Mouse (Mus musculus) lung, postnatal 0 days (tissue): ENCODE results near the gene Ndel1. TPM values are rescaled to one million over a fixed set of nuclear protein-coding genes. Genes with fewer than 3 reads are reported as not detected.
A peak's percentile ranks its signal among the peaks of the same experiment; 100 is the strongest.

Source experiments
- ATAC-seq: fragments of 200-750 bp; cut with Nextera tagmentation; 2 replicates; pipeline ENCODE4 v1.8.0; 2017; ENCODE audit warnings: moderate library complexity
- DNase-seq: peaks from one replicate; pipeline ENCODE4 v3.0.0-alpha.2; 2016; ENCODE audit warnings: low spot score
- H3K27ac ChIP-seq: fragments of 300-500 bp; sonication (generic); 2 replicates; pipeline ENCODE4 v1.5.1; 2014; ENCODE audit warnings: antibody characterized with exemption, mild to moderate bottlenecking, low read length, mixed read lengths
- H3K27me3 ChIP-seq: fragments of 300-500 bp; sonication (generic); replicated peaks from 2 replicates; pipeline ENCODE4 v1.6.1; 2014; ENCODE audit warnings: low read length, mixed read lengths; ENCODE audit not compliant: insufficient read depth
- H3K36me3 ChIP-seq: fragments of 300-500 bp; sonication (generic); 2 replicates; pipeline ENCODE4 v1.6.1; 2014; ENCODE audit warnings: low read length, mixed read lengths; ENCODE audit not compliant: insufficient read depth
- H3K4me1 ChIP-seq: fragments of 300-500 bp; sonication (generic); 2 replicates; pipeline ENCODE4 v1.6.1; 2014; ENCODE audit warnings: antibody characterized with exemption, low read depth, low read length, mixed read lengths; ENCODE audit not compliant: insufficient read depth
- H3K4me2 ChIP-seq: fragments of 300-500 bp; sonication (generic); replicated peaks from 2 replicates; pipeline ENCODE4 v1.6.1; 2014; ENCODE audit warnings: low read depth, mild to moderate bottlenecking, low read length, moderate library complexity, mixed read lengths
- H3K4me3 ChIP-seq: fragments of 300-500 bp; sonication (generic); 2 replicates; pipeline ENCODE4 v1.5.1; 2014; ENCODE audit warnings: low read depth, low read length
- H3K9ac ChIP-seq: fragments of 300-500 bp; sonication (generic); replicated peaks from 2 replicates; pipeline ENCODE4 v1.6.1; 2014; ENCODE audit warnings: low read depth, mild to moderate bottlenecking
- H3K9me3 ChIP-seq: fragments of 300-500 bp; sonication (generic); 2 replicates; pipeline ENCODE4 v1.6.1; 2016; ENCODE audit warnings: low read length, mixed read lengths
- CTCF ChIP-seq: IDR thresholded peaks from 2 replicates; pipeline ENCODE4 v1.5.1; 2016; ENCODE audit warnings: antibody characterized with exemption, mild to moderate bottlenecking
- EP300 ChIP-seq: IDR thresholded peaks from 2 replicates; pipeline ENCODE4 v1.6.1; 2016; ENCODE audit warnings: antibody characterized with exemption, mild to moderate bottlenecking, control low read depth
- WGBS: fragments of 180-500 bp; shearing (Covaris S2); extraction: QIAGEN DNeasy Blood & Tissue Kit; methylation state at CpG from one replicate; pipeline ENCODE4 v1.1.7; 2014; 5-methylcytosine and 5-hydroxymethylcytosine counted together
- polyA plus RNA-seq: library from polyadenylated mRNA; unstranded; fragments of >200 nt; fragmentation: Nextera tagmentation; extraction: Ambion mirVana; gene quantifications from 2 replicates; pipeline ENCODE4 v1.2.1, GENCODE M21; 2015

The Ndel1 gene
- polyA plus RNA-seq = 79.1 and 85.4 TPM in 2 replicates

DNA sequence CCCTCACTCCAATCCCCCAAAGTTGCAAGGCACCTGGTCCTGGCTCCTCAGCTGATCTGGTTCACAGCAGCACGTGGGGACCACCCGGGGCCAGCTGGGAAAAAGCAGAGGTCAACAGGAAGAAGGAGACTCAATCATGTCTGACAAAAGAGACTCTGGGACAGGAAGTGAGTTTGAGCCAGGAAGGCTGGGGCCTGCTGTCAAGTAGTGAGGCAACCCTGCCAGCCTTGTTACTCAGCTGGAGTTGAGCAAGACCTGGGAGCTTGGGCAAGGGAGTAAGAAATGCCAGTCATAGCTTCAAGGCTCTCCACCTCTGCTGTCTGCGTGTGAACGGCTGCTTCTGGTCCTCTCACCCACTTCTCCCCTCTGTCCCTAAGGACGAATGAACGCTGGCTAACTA is at the start of gene Ndel1:
TSS of gene Ndel1 (minus strand) at position 111 of the 400 bp plus-strand sequence.
- Histone ChIP-seq H3K27me3 (no peaks in the 10 kb centered on the region), H3K4me1 (peaks cover 9% of the 10 kb centered on the region; the same call in 1 of the 2 replicates), H3K27ac (peak within 1 kb of the TSS; percentile 89), H3K9ac (no peak within 1 kb of the TSS), H3K36me3 (no peaks in the 10 kb centered on the region), H3K4me2 (0 out of 2 replicates have a peak within 1 kb of the TSS, but pooled peaks have one; percentile 5), H3K9me3 (no peaks in the 10 kb centered on the region), H3K4me3 (no peak within 1 kb of the TSS)
- TF ChIP-seq CTCF = no peak
- TF ChIP-seq EP300 = peak; percentile 96
- ATAC-seq (peak; percentile 95), DNase-seq (peak; percentile 96)
- 10% methylated on average over 6 of the region's 6 CpGs for WGBS

DNA sequence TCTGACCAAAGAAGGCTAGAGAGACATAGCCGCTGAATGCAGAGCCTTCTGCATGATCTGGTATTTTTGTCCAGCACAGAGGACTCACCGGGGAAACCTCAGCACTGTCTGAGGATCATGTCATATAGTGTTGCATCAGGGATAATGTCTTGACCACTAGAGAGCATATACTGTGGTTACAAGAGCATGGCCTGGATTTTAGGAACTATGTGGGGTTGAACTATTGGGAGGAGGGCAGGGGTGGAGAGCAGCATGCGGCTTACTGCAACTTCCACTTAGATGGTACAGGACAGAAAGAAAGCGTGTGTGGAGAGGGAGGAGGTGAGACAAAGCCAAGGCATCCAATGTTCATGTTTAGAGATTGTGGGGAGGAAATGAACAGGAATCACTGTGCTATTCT is 42.9 kb upstream of the Ndel1 start:
- no peak for ATAC-seq
- Histone ChIP-seq H3K9ac (no peak overlapping the region), H3K4me1 (no peaks in the 10 kb centered on the region), H3K27me3 (no peaks in the 10 kb centered on the region), H3K4me3 (no peak overlapping the region), H3K27ac (no peak overlapping the region), H3K36me3 (no peaks in the 10 kb centered on the region), H3K9me3 (no peaks in the 10 kb centered on the region), H3K4me2 (no peak overlapping the region)
- 88% methylated on average over 4 of the region's 4 CpGs for WGBS
- no peak for DNase-seq
- TF ChIP-seq CTCF = no peak
- no peak for TF ChIP-seq EP300

DNA sequence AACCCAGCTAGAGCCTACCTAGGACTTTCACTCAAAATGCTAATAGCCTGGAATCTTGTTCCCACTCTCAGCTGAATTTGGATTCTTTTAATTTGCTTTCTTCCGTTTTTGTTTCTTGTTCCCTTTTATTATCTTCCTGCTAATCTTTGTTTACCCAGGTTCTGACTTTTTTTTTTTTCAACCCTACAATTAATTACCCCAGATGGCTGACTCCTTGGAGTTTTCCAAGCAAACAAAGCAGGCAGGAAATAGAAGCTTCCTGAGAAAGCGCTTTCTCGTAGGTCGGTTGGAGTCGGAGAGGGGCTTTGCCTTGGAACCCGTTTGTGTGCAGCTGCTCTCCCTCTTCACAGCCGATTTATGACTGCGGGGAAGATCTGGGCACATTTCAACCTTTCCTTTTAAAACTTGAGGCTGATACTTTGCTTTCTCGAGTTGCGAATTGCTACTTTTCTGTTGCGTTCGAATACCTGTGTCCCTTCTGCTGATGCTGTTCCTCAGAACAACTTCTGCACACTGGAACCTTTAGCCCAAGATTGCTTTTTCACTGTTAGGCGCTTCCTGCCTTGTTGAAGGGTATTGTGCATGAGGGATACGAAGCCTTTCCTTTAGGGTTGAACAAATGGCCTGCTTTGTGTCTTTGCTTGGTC is 40.0 kb upstream of the Ndel1 start:
- Histone ChIP-seq H3K9me3 (no peaks in the 10 kb centered on the region), H3K9ac (no peak overlapping the region), H3K4me1 (no peaks in the 10 kb centered on the region), H3K4me3 (no peak overlapping the region), H3K27me3 (no peaks in the 10 kb centered on the region), H3K36me3 (no peaks in the 10 kb centered on the region), H3K27ac (peak overlapping the region; percentile 64), H3K4me2 (peak overlapping the region; percentile 28; the same call in 1 of the 2 replicates)
- DNase-seq (peak; percentile 50), ATAC-seq (peak; percentile 63)
- TF ChIP-seq EP300 (peak; percentile 59; the same call in 1 of the 2 replicates), CTCF (no peak)
- WGBS = 28% methylated on average over 14 of the region's 14 CpGs

DNA sequence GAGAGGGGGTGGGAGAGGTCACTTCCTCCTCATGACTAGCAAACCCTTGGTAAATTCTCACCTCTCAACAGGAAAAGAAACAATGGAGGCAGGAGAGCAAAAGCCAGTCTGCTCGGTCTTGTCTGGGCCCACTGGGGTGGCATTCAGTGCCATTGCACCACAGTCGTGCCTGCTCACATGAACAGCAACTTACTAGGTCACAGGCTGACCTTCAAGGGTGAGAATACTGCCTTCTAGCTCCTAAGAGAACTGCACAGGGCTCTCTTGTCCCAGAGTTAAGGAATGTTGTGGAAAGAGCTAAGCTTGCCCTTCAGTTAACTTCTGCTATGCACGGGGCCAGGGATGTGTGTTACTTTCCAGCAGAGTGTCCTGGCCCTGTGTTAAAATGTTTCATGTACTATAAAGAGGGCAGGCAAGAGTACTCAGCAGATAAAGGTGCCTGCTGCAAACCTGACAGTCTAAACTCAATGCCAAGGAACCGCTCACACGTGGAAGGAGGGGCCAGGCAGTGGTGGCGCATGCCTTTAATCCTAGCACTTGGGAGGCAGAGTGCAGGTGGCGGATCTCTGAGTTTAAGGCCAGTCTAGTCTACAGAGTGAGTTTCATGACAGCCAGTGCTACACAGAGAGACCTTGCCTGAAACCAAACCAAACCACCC is 37.3 kb upstream of the Ndel1 start:
- TF ChIP-seq CTCF (no peak), EP300 (no peak)
- no peak overlapping the region for H3K27ac ChIP-seq
- no peaks in the 10 kb centered on the region for H3K4me1 ChIP-seq
- 39% methylated on average over 7 of the region's 7 CpGs for WGBS
- no peaks in the 10 kb centered on the region for H3K27me3 ChIP-seq
- DNase-seq = no peak
- H3K36me3 ChIP-seq = peaks cover 1% of the 10 kb centered on the region; the same call in 1 of the 2 replicates
- no peaks in the 10 kb centered on the region for H3K9me3 ChIP-seq
- H3K9ac ChIP-seq = no peak overlapping the region
- no peak overlapping the region for H3K4me2 ChIP-seq
- H3K4me3 ChIP-seq = no peak overlapping the region
- ATAC-seq = no peak

DNA sequence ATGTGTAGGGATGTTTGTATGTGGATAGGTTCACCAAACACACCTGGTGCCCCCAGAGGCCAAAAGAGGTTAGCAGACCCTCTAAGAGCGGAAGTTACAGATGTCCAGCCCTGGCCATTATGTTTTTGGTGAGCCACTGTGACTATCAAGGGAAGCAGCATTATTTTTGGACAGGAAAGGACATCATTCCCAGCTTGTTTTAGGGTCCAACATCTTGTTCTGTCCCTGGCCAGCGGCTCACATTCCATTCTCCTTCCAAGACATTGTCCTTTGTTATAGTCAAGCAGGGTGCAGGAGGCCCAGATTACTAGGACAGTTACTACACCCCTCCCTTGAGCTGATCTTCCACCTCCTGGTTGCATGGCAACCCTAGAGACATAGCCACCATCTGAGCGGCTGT is 35.6 kb upstream of the Ndel1 start:
- DNase-seq (no peak), ATAC-seq (no peak)
- Histone ChIP-seq H3K4me3 (no peak overlapping the region), H3K4me2 (no peak overlapping the region), H3K27ac (no peak overlapping the region), H3K4me1 (no peaks in the 10 kb centered on the region), H3K9me3 (no peaks in the 10 kb centered on the region), H3K9ac (no peak overlapping the region), H3K36me3 (peaks cover 11% of the 10 kb centered on the region; the same call in 1 of the 2 replicates), H3K27me3 (no peaks in the 10 kb centered on the region)
- WGBS = 71% methylated on average over 3 of the region's 3 CpGs
- no peak for TF ChIP-seq EP300
- no peak for TF ChIP-seq CTCF

DNA sequence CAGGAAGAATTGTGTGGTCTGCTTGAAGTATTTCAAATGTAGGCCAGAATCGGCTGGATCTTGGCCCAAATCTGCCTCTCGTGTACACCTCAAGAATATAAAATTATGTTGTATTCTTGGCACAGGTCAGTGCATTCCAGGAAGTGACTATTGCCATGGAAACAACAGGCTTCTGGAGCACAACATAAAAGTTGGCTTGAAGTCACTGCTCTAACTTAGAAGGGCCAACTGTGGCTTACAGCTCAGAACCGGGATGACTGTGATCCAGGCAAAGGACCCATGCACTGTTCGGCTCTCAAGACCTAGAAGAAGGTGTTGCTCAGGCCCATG is 34.8 kb upstream of the Ndel1 start:
- H3K36me3 ChIP-seq = peaks cover 11% of the 10 kb centered on the region; the same call in 1 of the 2 replicates
- no peaks in the 10 kb centered on the region for H3K9me3 ChIP-seq
- no peaks in the 10 kb centered on the region for H3K27me3 ChIP-seq
- H3K4me1 ChIP-seq = no peaks in the 10 kb centered on the region
- WGBS = 32% methylated on average over 4 of the region's 4 CpGs
- DNase-seq (peak; percentile 88), ATAC-seq (peak; percentile 54)
- H3K4me3 ChIP-seq = no peak overlapping the region
- 0 out of 2 replicates have a peak overlapping the region, but pooled peaks have one; percentile 16 for H3K9ac ChIP-seq
- no peak overlapping the region for H3K27ac ChIP-seq
- no peak overlapping the region for H3K4me2 ChIP-seq
- no peak for TF ChIP-seq CTCF
- TF ChIP-seq EP300 = 0 out of 2 replicates have a peak, but pooled peaks have one; percentile 11
